Mouse (Mus musculus) naive thymus-derived CD4-positive, alpha-beta T cell, adult 2 months (primary cell): Measurements from ENCODE around the gene Brsk1.
A peak's percentile ranks its signal among the peaks of the same experiment; 100 is the strongest.

Experiments
- DNase-seq: peaks from one replicate; pipeline ENCODE4 v3.0.0-alpha.2; 2011; ENCODE audit warnings: low read depth

Gene Brsk1

GRCm38 (mm10) chr7:4690387-4690786 lies at the start of gene Brsk1:
TSS of gene Brsk1 (plus strand) at chr7:4690604.
- no peak for DNase-seq

GRCm38 (mm10) chr7:4641155-4641554 lies 49.2 kb upstream of the Brsk1 start:
- DNase-seq: no peak

DNA sequence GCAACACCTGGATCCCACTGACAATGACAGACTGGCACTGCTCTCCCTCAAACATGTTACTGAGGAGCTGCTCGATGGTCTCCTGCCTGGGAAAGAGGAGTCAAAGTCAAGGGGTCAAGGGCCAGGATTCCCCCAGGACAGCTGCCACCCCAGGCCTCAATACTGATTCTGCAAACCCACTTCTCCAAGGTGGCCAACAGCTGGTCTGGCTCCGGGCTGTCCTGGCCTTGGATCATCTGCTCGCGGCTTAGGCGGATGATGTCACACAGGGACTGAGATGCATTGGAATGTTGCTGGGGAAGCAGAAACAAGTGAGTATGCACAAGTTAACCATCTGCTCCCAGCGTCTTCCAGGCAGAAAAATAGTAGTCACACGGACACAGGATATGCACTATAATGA lies 48.4 kb upstream of the Brsk1 start:
- no peak for DNase-seq

GRCm38 (mm10) chr7:4643225-4643624 lies 47.2 kb upstream of the Brsk1 start:
- DNase-seq: no peak

DNA sequence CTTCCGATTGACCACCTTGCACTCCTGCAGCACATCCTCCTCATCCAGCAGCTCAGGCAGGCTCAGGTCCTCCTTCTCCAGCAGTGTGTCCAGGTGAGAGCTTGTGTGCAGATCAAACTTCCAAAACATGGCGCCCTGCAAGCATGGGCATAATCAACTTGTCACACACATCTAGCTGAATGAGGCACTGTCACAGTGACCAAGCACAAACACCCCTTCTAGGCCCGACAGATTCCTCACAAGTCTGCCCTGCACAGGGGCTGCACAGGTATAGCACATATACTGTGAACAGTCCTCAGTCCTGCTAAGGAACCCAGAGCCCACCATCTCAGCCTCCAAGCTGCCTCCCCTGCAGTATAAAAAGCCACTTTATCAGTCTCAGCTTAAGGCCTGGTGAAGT lies 43.6 kb upstream of the Brsk1 start:
- no peak for DNase-seq

DNA sequence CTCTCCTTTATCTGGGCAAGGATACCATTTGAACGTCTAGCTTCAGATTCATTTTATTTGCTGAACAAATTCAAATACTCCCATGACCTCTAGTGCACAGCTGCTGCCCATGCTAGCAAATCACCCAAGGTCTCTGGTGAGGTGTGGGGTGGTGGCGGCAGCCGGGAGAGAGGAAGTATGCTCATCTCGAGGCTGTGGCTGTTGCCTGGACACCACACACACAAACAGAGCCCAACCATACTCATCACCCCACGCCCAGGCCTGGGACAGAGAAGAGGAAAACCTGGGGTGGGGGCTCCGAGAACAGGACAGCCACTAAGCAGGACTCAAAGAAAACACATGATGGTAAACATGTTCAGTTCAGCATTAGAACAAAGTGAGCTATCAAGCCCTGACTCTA lies 43.1 kb upstream of the Brsk1 start:
- peak; percentile 71 for DNase-seq

GRCm38 (mm10) chr7:4647992-4648391 lies 42.4 kb upstream of the Brsk1 start:
- DNase-seq: no peak

GRCm38 (mm10) chr7:4651581-4651980 lies 38.8 kb upstream of the Brsk1 start:
- peak; percentile 80 for DNase-seq

- no peak for DNase-seq
These were observed 37.7 kb upstream of the Brsk1 start for GRCm38 (mm10) chr7:4652726-4653125.

GRCm38 (mm10) chr7:4653351-4653750 lies 37.1 kb upstream of the Brsk1 start:
- DNase-seq: no peak

DNA sequence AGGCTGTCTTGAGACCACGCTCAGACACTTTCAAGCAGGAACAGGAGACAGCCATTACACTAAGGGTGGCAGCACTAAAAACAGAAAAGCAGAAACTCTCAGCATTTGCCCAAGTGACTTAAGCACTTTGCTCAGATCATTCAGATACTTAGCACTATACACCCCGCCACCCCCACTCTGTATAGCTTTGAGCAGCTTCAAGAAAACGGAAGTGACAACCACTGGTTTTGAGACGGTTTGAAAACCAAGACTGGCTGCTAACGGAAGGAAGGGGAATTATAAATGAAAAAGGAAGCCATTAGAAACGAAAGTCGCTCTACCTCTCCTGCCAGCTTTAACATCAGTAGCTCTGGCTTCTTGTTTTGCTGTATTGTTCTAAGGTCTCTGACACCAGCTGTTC lies 36.6 kb upstream of the Brsk1 start:
- DNase-seq: peak; percentile 92

GRCm38 (mm10) chr7:4654221-4654620 lies 36.2 kb upstream of the Brsk1 start:
- no peak for DNase-seq

DNA sequence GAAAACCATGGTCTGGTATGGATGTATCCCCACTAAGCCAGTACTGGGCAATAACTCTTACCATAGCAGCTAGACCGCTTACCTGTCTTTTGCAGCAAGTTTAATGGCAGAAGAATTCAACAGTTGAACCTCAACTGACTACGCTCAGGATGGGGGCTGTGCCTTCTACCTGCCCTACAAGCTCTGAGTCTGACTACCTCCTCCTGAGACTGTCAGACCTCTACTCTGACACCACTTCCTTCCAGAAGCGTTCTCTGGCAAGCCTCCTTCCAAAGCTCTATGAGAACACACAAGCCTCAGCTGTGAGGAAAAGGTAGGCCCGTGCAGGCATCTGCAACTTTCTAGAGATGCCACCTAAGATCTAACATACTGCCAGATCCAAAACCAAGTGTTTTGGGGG lies 35.0 kb upstream of the Brsk1 start:
- peak; percentile 61 for DNase-seq

DNA sequence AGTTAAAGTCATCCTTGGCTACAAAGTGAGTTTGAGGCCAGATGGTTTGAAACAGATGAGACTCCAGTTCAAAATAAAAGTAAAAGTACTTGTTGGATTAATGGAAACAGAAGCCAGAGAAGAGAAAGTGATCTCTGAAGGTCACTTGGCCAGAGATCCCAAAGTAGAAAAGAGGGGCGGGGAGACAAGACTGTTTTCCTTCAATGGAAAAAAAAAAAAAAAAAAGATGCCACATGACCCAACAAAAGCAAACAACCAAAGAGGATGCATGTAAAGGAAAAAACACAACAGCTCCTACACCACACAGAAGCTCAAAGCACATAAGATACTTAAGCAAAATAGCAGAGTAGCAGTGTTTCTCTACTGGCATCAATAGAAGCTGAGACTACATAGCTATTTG lies 34.5 kb upstream of the Brsk1 start:
- peak; percentile 54 for DNase-seq

DNA sequence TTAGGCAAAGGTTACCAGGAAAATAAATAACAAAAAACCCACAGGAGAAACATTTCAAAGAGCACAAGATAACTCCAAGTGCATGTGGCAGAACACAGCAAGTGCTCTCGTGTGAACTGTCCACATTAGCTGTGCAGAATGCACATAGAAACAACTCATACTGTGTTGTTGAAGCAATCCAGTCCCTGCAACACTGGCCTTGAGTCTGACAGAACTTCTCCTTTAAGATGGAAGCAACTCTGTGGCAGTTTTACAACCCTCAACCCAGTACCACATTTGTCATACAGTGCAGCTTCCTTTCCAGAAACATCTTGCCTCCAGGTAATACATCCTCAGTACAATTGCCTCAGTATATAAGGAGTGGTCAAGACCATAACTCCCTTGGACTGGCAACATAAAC lies 33.6 kb upstream of the Brsk1 start:
- DNase-seq: peak; percentile 45

DNA sequence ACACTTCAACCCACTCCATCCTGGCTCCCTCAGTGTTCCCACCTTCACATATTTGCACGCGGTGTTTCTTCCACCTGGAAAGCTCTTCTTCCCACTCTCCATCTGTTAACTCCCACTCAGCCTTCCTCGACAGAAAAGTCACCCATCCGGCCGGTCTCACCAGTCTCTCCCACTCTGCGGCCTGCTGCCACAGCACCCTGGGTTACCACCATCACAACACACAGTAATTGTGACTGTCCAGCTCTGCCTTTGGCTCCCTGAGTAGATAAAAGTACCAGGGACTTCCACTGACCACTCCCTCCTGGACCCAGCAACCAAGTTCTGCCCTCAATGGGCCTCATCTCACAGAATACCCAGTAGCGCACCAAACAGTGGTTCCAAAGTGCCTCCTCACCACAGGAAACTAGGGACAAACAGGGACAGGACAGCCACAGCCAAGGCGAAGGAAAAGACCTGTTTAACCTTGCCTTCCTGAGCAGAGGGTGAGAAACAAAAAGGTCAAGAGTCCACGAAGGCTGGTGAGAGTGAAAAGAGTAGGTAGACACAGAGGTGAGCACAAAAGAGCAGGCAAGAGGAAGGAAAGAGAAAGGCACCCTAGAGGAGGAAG lies 32.8 kb upstream of the Brsk1 start:
- DNase-seq: peak; percentile 49

DNA sequence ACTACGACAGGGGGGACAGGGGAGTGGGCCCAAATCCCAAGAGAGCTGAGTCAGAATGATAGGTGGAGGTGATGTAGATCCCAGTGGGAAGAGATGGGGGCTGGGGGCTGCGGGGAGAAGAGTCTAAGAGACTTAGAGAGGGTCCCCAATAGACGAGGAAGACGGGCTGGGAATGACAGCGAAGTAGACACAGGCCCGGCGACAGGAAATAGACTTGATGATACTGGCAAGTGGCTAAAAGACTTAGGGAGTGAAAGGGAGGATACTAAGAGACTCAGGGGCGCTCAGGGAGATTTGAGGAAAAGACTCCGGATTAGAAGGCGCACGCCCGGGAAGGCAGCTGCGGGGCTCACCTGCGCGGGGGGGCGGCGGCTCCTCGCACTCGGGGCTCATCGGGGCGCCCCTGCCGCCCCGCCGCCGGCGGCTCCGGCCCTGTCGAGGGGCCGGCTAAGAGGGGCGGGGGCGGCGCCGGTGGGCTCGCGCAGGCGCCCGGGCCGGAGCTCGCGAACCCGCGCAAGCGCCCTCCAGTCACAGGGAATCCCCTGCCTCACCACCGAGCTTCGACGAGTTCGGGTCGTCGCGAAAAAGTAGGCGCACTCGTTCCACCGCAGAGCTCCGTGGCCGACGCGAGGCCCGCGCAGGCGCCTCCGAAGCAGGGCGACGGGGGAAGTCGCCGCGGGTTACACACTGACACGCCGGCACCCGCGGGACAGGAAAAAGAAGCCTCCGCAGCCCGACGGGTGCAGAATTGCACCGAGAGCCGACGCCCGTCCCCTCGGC lies 32.1 kb upstream of the Brsk1 start:
- DNase-seq: peak; percentile 58

DNA sequence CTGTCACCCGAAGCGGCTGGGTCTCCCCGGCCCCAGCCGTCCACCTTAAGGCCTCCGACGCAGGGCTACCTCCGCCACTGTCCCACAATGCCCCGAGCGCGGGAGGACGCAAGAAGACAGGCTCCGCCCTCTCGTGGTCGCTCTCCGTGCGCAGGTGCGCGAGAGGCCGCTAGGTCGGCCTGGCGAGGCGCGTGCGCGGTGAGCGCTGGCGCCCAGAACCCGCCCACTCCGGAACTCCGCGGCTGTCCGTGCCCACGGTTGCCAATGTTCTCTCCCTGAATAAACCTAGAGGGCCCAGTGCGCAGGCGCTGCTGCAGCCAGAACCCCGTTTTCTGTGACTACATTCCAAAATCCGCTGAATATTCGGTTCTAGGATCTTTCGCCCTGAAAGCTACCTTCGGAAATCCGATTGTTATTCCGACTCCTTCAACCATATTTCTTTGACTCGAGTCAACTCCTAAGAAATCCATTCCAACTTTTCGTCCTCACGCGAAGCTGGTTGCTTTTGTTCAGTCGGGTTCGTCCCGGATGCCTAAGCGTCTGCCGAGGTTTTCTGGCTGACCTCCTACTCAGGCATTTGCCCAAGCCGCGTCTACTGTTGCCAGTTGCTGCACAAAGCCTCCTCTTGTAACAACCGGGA lies 31.4 kb upstream of the Brsk1 start, which contains the start of gene Ppp6r1:
Gene Ppp6r1, minus strand, starts transcription at position 108 of the 640 bp plus-strand sequence.
- peak; percentile 98 for DNase-seq

DNA sequence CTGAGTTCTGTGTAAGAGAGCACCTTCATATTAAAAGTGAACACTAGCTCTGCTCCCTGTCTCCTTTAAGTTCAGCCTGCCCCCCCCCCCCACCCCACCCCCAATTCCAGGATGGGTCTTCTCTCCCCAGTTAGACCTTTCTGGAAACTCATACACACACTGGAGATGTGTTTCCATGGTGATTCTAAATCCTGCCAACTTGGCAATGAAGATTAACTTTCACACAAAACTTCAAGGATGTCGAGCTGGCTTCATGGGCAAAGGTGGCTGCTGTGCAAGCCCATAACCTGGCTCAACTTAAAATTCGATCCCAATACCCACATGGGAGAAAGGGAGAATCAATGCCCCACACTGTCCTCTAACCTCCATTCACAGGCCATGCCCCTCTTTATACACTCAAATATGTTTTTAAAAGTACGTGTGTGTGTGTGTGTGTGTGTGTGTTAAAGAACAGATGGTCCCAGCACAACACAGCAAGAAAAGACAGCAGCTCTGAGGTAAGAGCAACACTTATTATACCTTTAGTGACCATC lies 30.4 kb upstream of the Brsk1 start:
- DNase-seq: no peak

DNA sequence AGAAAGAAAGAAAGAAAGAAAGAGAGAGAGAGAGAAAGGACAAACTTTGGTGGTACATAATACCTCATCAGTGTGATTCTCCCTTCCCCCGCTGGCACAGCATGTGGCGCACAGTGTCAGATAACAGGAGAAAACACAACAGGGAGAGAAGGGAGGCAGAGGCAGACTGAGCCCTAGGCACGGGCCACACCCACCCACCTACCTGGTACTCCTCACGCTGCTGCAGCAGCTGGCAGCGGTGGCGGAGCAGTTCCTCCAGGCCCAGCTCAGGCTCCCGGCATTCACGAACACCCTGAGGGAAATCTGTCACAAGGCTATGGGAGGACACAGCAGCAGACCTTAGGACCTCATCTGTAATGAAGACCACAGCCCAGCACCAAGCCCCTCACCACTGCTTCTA lies 27.2 kb upstream of the Brsk1 start:
- no peak for DNase-seq

DNA sequence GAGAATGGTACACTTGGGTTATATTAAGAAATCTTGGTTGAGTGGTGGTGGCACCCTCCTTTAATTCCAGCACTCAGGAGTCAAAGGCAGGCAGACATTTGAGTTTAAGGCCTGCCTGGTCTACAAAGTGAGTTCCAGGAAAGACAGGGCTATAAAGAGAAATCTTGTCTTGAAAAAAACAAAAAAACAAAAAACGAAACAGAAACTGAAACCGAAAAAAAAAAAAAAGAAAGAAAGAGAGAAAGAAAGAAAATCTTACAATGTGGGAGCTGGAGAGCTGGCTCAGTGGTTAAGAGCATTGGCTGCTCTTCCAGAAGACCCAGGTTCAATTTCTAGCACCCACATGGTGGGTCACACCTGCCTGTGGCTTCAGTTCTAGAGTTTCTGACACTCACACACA lies 26.7 kb upstream of the Brsk1 start:
- DNase-seq: peak; percentile 59

- DNase-seq: no peak
These were observed 23.5 kb upstream of the Brsk1 start for GRCm38 (mm10) chr7:4666871-4667270.

- DNase-seq: no peak
These were observed 21.9 kb upstream of the Brsk1 start for GRCm38 (mm10) chr7:4668506-4668905.
